Mouse (Mus musculus) ovary, postnatal 36 days (tissue): ENCODE results near the gene Gm20696.

ENCODE experiments used
- DNase-seq: peaks from one replicate; pipeline ENCODE4 v3.0.0; 2022; ENCODE audit warnings: low spot score, mixed read lengths

The Gm20696 gene

DNA sequence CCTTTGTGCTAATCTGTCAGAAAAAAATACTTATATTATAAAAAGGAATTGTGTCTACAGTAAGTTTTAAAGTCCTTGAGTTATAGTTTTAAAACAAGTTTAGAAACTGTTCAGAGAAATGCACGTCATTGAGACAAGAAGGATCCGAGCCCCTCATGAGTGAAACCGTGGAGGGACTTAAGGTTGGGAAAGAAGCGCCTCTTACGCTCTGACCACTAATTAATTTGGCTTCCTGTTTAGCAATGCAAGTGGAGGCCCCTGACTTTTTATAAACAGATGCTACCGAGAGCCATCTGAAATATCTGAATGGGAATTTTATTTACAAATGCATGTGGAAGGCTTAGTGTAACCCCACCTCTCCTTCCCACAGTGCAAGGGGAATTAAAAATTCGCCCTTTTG, 41.3 kb downstream of the Gm20696 start:
- no peak for DNase-seq

DNA sequence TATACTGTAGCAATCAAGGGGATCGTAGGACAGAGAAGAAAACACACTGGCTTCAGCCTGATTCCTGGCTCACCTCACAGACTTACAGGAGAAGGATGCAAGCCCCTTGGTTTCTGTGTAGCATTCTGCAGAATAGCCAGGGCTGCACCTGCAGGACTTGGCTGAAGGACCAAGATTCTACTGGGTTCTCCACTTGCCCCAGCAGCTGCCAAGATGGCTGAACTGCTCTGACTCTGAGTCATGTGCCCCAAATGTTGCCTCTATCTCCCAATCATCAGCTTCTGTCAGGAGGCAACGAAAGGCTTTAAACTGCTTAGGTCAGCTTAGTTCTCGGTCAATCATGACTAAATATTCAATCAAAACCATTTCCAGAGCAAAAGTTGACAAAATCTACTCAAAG, 42.1 kb downstream of the Gm20696 start:
- no peak for DNase-seq

DNA sequence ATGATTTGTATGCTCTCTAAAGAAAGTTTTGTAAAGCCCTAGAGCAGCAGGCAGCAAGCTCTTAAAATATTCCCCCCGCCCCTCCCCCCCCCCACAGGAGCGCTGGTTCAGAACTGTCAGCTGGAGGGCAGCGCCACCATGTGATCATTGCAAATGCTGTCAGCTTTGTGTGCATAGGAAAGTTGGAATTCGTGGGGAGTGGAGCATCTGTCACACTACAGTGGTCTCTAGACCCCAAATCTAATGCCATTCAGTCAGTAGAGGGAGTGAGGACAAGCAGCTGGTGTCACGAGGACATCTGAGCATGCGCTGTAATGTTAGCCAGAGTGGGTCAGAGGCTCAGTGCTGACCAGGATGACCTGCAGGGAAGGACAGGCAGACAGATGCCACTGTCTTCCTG, 43.0 kb downstream of the Gm20696 start:
- no peak for DNase-seq

DNA sequence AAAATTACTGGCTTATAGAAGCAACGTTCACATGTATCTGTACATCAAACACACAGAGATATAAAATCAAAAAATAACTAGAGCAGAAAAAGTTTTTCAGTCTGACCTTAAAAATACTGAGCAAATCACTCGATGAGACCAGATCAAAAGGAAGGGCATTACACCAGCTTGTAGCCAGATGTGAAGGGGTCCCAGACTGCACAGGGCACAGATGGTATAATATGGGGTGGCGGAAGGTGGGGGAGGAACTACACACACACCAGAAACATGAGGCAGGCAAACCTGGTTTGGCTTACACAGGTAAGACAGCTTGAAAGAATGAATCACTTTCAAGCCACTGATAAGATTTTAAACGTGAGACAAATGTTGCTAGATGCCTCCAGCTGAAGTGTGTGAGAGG, 45.4 kb downstream of the Gm20696 start:
- DNase-seq = no peak

DNA sequence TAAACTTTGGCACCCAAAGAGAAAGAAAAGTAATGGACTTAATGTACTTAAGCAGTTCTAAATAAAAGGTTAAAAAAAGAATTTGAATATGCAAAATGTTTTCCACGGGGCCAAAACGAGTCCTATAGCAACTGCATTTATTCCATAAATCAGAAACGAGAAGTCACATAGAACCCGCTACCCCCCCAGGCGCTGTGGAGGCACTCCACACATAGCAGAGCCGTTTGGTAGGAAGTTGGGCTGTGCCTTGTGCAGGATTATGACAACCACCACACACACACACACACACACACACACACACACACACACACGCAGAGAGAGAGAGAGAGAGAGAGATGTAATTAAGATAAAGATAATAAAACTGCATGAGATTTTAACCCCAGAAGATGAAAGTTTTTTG, 46.1 kb downstream of the Gm20696 start:
- DNase-seq = no peak

DNA sequence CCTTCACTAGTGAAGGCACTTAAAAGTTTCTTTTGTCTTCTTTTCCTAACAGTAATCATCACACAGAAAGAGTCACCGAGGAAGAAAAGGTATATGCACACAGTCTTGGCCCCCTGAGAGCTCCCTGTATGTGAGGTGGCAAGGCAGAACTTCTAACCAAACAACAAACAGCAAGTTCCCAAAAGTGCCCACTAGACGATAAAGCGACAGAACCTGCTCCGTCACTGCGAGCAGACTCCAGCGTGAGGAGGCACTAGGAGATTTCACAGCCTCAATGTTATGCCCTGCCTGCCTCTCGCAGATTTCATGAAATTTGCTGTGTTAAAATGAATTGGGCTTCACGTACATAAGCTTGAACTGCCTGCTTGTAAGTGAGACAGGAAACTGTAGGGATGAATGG, 46.6 kb downstream of the Gm20696 start:
- DNase-seq = no peak

DNA sequence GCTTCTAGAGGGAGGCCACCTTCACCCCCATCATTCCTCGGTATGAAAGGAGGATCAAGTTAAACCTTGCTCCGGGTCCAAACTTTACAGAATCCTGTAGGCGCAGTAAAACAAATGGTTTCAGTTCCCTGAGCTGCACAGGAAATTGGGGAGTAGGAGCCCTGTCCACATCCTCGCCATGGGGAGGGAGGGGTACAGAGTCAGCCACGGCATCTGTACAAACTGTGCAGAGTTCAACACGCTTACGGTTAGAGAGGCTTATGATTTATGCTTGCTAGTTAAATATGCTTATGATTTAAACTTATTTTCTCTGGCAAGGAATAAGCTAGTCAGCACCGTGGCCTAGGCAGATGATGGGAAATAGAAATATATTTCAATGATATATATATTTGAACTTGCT, 47.1 kb downstream of the Gm20696 start:
- no peak for DNase-seq

DNA sequence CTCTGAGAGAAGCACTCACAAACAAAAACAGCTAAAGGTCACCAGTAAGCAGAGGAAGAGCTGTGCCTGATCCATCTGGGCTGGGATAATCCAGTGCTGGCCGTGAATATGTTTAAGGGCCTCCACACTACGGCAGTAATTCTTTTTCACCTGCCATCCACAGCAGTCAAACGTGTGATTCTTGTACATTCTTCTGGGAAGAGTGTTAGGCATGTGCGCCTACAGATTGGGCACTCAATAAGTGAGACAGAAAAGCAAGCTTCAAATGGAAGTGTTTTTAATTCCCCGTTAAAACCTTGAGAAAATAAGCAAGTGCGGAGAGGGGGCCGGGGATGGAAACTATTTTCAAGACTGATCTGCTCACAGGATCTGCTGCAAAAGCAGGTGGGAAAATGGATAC, 48.7 kb downstream of the Gm20696 start:
- DNase-seq = no peak

DNA sequence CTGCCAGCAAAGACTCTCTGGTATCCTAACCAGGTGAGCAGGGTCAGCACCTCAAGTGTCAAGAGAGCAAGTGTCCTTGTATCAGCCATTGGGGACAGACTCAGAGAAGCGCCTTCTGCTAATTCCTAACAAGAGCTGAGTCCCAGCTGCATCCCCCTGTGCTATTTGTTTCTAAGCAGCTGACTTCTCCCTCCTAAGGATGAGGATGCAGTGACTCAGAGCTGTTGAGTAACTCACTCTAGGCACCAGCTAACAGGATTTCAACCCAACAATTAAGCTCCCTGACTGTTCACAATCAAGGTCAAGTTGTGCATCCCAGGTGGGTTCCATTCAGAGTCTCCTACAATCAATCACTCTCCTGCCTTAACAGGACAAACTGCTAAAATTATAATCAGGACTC, 49.2 kb downstream of the Gm20696 start:
- no peak for DNase-seq

DNA sequence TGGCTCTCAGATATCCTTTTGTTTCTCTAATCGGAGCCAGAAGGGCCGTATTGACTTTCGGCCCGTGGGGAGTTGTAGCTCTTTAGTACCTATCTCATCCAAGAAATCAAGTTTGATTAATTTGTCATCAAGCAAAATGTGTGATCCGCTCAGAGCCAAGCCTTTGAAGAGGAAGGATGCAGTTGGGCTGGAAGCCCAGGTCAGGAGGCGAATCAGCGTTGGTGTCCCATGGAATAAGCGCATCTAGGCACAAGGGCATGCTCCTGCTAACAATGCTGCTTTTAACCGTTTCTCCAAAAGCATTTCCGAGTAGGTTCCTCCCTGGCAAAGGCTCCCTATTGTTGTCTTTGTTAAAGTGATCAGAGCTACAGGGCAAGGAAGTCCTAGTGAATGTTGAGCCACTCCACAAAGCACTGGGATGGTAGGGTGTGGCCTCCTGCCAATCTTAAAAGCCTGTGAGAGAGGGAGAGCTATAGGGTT, 51.3 kb downstream of the Gm20696 start:
- no peak for DNase-seq

DNA sequence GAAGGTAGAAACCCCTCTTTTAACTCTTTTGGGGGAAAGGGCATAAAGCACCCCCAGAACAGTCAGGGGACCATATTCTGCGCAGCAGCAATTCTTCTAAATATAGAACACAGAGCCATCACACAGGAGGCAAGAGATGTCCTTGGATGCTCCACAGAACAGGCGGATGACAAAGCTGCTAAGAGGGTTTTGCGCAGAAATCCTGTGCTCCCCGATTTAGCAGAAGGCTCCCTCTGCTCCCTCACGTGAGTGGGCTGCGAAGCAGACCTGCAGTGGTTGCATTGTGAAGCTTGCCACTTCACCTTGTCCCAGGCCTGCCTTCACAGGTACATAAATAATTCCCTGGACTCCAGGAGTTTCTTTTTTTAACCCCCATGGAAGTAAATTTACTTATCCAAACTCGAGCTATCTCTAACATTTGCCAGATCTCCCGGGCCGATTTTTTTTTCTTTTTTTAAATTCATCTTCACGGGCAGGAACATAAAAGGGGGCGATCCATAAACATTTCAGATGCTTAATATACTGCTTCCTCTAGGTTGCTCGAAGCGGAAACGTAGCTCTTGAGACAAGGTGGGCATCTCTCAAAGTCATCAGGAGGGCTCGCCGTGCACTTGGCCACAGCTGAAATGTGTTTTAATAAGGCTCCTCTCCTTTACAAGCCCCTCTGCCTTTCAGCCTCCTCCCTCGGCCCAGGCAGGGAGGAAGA, 51.9 kb downstream of the Gm20696 start:
- no peak for DNase-seq

DNA sequence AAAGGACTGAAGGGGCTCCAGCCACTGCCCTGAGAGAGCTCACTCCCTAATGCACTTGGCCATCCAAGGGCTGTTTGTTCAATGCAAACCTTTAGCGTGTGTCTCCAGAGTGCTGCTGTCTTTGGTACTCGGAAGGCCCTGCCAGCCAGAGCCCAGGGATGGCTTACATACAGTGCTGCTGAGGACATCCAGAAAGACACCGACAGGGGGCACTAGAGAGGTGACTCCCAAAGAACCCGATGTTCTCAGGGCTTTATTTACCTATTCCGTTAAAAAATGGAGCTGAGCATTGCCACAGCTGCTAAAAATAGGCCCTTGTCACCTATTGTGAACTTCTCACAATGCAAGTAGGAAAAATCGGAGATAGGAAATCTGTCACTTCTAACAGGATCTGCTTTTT, 54.7 kb downstream of the Gm20696 start:
- DNase-seq = no peak

DNA sequence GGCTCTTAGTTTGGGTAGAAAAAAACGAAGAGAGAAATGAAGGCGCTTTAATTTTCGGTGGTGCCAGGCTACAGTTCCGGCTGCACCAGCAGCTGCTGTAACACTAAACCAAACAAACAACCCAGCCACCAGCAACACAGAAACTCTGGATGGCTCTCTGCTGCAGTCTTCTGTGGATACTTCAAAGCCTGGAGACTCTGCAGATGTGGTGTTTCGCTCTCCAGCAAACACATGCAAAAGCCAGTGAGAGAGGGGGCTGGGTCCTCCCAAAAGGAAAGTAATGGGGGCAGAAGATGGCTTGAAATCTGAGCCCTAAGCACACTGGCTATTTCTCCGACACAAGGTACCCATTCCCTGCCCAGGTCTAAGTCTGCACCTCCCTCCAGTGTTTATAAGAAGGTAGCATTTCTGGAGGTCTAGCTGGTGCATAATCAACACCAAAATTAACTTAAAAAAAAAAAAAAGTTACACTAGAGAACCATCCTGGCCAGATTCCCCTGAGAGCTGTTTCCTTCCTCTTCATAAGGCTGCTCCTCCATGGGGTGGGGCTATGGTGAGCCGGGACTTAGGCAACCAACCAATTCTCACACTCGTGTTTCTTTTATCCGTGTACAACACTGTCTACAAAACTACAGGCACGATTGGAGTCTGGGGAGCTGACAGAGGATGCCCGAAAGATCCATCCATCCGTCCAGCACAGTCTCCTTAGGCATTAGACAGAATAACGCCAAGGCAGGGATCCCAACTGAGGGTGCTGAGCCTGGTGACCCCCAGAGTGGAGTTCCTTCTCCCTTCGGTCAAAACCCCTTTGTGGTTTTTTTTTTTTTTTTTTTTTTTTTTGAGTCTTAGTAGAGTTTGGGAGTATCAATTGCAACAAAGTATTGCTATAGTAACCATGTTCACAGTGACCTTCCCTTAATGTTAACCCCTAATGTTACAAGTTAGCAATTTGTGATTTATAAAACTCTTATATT, 55.9 kb downstream of the Gm20696 start:
- DNase-seq = no peak

DNA sequence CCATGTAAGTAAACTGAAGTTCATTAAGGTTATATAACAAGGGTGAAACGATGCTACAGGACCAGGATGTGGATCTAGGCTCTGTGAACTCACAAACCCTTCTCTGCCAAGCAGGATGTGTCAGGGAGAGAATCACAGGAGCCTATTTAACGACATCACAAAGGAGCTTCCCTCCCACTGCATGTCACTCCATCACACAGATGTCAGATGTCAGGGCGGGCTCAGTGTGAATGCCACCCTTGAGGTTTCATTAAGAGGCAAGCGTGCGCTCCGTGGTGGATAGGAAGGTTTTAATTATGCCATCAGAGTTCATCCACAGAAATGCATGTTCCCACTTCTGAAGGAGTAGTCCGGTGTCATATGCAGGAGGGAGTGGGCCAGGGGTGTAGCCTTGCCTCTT, 60.5 kb downstream of the Gm20696 start:
- DNase-seq = no peak

DNA sequence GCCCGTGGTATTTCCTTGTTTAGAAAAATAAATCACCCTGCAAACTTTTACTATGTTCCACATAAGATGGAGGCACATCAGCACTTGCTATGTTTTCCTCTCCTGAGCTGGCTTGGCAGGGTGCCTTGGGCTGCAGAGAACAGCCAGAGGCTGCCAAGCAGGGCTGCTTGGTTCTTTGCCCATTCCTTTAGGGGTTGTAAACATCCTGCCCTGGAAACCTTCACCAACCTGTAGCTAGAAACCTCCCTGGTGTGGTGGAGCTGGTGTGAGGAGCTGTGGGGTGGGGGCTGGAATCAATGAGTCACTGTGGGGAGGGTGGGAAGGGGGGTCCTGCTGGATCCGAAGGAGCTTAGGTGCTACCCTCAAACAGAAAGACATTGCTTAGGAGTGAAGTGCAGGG, 61.8 kb downstream of the Gm20696 start:
- DNase-seq = peak; percentile 62

DNA sequence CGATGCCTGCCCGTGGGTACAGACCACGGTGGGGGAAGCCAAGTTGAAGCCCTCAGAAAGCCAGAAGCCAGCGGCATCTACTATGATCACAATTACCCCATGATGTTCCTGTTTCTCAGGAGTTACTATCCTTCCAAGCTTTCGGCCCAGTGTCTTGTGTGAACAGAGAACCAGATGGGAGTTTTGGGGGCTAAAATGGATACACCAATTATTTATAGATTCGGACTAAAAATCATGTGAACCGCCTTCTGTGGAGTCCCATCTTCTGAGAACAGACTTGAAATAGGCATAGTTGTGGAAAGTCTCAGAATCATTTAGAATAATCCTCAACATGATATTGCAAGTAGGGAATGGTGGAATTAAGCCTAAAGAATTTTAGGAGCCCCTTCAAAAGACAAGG, 64.2 kb downstream of the Gm20696 start:
- DNase-seq = no peak

DNA sequence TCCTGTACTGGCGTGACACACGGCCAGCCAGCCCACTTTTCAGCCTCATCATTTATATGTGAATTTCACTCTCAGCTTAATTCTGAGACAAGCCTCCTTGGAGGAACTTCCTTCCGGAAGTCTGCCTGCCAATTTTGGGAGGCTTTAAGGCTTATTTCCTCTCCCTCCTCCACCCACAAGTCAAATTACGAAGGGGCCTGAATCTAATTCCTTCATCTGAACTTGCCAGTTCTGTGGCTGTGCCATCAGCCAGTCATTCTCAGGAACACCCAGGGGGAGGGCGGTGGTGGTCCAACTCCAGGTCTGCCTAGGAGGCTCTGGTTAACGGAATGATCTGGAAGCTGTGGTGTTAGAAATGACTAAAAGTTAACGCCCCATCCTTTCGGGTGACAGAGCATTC, 65.7 kb downstream of the Gm20696 start:
- no peak for DNase-seq

DNA sequence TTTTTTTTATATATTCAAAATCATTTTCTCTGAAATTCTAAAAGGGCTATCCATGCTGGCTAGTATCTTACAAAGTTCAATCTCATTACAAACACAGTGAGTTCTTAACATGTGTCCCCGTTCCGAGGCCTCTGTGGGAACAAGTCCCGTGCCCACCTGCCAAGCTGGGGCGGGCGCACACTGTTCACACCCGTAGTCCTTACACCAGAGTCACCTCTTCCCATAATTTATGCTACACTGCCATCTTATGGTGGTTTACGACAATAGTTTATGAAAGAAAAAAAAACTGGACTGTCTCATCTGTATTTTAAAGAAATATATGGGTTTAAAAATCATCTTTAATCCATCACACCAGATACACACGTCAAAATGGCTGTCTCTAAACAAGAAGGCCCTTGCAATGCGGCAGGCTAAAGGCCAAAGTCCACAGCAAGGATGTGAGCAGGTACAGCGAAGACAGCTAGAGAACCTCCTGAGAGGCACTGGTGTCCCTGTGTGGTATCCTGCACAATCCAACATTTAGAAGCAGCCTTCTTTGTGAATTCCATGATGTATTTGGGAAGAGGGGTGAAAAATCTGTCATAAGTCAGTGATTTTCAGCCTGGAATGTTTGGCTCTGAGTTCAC, 66.3 kb downstream of the Gm20696 start:
- DNase-seq = peak; percentile 39

DNA sequence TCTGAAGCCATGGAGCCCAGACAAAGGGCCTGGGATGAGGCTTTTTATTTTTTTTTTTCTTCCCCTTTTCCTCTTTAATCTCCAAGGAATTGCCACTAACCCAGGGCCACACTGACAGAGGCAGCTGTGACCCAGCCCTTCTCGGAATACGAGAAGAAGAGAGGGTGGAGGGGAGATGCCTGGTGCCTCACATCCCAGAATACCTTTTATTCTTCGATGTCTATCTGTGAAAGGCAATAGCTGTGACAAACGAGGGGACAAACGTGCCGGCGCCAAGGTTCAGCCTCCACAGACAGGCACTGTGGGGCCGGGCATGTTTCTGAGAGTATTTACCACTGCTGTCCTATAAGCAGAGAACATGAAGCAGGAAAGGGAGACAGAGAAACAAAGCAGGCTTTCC, 66.9 kb downstream of the Gm20696 start:
- no peak for DNase-seq

DNA sequence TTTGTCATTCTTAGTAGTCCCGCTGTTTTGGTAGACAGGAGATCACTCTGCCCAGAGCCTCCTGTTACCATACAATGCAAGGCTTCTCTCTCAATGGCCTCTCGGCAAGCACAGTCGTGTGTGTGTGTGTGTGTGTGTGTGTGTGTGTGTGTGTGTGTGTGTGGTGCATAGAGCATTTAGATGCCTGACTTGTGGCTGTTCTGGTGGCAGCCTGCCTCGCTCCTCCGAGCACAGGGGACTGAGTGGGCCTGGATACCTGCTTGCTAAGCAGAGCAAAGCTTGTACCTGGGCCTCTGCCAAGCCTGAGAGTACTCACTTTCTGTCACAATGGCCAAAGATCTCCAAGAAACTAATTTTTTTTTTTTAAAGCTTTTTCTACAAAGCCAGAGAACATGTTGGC, 67.4 kb downstream of the Gm20696 start:
- DNase-seq = no peak

DNA sequence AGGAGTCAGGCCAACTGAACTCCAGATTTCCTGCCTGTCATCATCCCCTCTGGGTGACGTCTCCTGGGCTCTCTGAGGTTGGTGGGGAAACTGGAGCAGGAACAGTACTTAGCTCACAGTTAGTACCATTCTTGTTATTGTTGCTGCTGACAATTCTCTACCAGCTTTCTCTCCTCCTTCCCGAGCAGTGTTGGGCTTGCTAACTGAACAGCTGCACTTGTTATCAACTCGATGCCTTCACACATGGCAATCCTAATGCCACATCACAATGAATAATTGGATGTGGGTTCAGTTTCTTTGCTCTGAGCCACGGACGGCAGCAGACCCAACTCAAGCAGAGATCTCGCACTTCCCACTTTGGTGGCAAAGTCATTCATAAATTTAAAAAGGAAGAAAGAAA, 89.6 kb downstream of the Gm20696 start:
- DNase-seq = no peak

DNA sequence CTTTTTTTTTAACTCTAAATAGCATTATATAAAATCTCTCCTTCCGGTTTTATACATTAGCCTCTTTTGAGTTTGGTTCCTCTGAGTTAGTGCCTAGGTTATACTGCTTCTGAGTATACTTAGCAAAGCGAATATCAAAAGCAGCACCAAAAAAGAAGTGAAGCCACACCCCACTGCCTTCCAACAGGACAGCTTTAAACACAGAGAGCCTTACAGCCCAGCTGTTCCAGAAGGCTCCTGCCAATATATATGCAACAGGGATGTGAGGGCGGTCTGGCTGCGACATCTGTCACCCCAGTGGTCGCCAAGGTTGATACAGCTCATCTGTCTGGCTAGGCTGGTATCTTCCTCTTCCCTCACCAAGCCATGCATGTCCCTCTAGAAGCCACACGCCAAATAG, 91.0 kb downstream of the Gm20696 start:
- DNase-seq = no peak

DNA sequence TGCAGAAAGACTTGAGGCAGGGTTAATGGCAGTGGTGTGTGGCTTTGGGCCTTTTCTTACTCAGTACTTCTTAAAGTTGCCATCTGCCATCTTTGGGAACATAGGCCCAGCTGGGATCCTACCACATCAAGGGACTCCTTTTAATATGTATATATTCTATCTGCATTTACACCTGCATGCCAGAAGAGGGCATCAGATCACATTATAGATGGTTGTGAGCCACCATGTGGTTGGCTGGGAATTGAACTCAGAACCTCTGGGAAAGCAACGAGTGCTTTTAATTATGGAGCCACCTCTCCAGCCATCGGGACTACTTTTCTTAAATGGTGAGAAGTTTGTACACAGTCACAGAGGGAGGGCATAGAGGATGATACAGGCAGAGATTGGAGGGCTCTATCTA, 93.3 kb downstream of the Gm20696 start:
- DNase-seq = no peak
